ENCODE assay signal across 32 mouse cellular contexts in genomic region chr8:106452701-106453481, GRCm38 (mm10). TPM values are rescaled to one million over a fixed set of nuclear protein-coding genes. Genes with fewer than 3 reads are reported as not detected.
DNase-seq lines count a peak whose midpoint lies in the region; ATAC-seq lines count a peak whose summit lies in the region.
"Had no signal": no experiment of that assay in that cellular context is flagged by ENCODE, and none has a peak within 500 bp of the region (broad histone marks: within the 10 kb centered on the region; RNA-seq: fewer than 3 reads in every experiment).

No protein-coding gene starts in this region.

- H3K36me3 ChIP-seq in midbrain, embryonic 14.5 days (ENCODE audit: control insufficient read depth, insufficient read depth, low read length): no peaks in the 10 kb centered on the region
- H3K36me3 ChIP-seq in midbrain, embryonic 13.5 days: no peaks in the 10 kb centered on the region
- no peaks in the 10 kb centered on the region for H3K36me3 ChIP-seq in neural tube, embryonic 15.5 days
- H3K36me3 ChIP-seq: embryonic facial prominence, embryonic 15.5 days; heart, embryonic 13.5 days; hindbrain, embryonic 15.5 days; limb, embryonic 12.5 days had no signal

- H3K9ac ChIP-seq in midbrain, embryonic 14.5 days (replicated peaks; ENCODE audit: low read length): no peak overlapping the region
- no peak overlapping the region for H3K9ac ChIP-seq in midbrain, embryonic 13.5 days (replicated peaks)
- H3K9ac ChIP-seq in neural tube, embryonic 15.5 days (replicated peaks): no peak overlapping the region
- H3K9ac ChIP-seq: embryonic facial prominence, embryonic 15.5 days; heart, embryonic 13.5 days; hindbrain, embryonic 15.5 days; limb, embryonic 12.5 days; liver, postnatal 0 days had no signal

- H3K4me2 ChIP-seq in midbrain, embryonic 14.5 days (ENCODE audit: low read length): no peak overlapping the region
- H3K4me2 ChIP-seq in midbrain, embryonic 13.5 days (replicated peaks): no peak overlapping the region
- no peak overlapping the region for H3K4me2 ChIP-seq in neural tube, embryonic 15.5 days
- H3K4me2 ChIP-seq: embryonic facial prominence, embryonic 15.5 days; heart, embryonic 13.5 days; hindbrain, embryonic 15.5 days; limb, embryonic 12.5 days; liver, embryonic 11.5 days had no signal

- H3K4me1 ChIP-seq in midbrain, embryonic 14.5 days (ENCODE audit: control insufficient read depth, insufficient read depth, low read length): no peaks in the 10 kb centered on the region
- H3K4me1 ChIP-seq in midbrain, embryonic 13.5 days (replicated peaks): no peaks in the 10 kb centered on the region
- H3K4me1 ChIP-seq in neural tube, embryonic 15.5 days: peaks cover 15% of the 10 kb centered on the region
- H3K4me1 ChIP-seq: embryonic facial prominence, embryonic 15.5 days; heart, embryonic 13.5 days had no signal

- H3K27me3 ChIP-seq in midbrain, embryonic 14.5 days (ENCODE audit: control insufficient read depth, insufficient read depth, low read length): no peaks in the 10 kb centered on the region
- H3K27me3 ChIP-seq in midbrain, embryonic 13.5 days: no peaks in the 10 kb centered on the region
- H3K27me3 ChIP-seq in neural tube, embryonic 15.5 days (replicated peaks): no peaks in the 10 kb centered on the region
- H3K27me3 ChIP-seq: embryonic facial prominence, embryonic 15.5 days; heart, embryonic 13.5 days; hindbrain, embryonic 15.5 days; limb, embryonic 12.5 days had no signal

- no peak overlapping the region for H3K4me3 ChIP-seq in midbrain, embryonic 14.5 days (replicated peaks; ENCODE audit: low read depth, low read length)
- no peak overlapping the region for H3K4me3 ChIP-seq in midbrain, embryonic 13.5 days (replicated peaks)
- H3K4me3 ChIP-seq in neural tube, embryonic 15.5 days (replicated peaks): no peak overlapping the region
- H3K4me3 ChIP-seq: embryonic facial prominence, embryonic 15.5 days; heart, embryonic 13.5 days; hindbrain, embryonic 15.5 days; limb, embryonic 12.5 days had no signal

- WGBS in midbrain, embryonic 14.5 days: 73% methylated on average over 12 of the region's 12 CpGs
- 71% methylated on average over 12 of the region's 12 CpGs for WGBS in midbrain, embryonic 13.5 days
- 52% methylated on average over 12 of the region's 12 CpGs for WGBS in neural tube, embryonic 15.5 days

- peak; percentile 70 to 83 for DNase-seq in adrenal gland, adult (ENCODE audit: inconsistent age in 2 of 2, low spot score in 1 of 2)
- no peak for DNase-seq in adrenal gland, postnatal 4 days (ENCODE audit: low spot score in 2 of 2)
- DNase-seq in midbrain, embryonic 14.5 days: peak; percentile 26
- DNase-seq in adrenal gland, adult 8-10 months: peak; percentile 55
- no peak for DNase-seq in spleen, postnatal 14 days (ENCODE audit: low spot score in 2 of 2)
- DNase-seq: cerebellum, adult 18-20 months; cerebellum, postnatal 25 days; gastrocnemius, postnatal 10 days; heart, adult 18-20 months; heart, postnatal 36 days; kidney, postnatal 36 days; liver, postnatal 0 days; retina, postnatal 1 day; right cerebral cortex, postnatal 25 days; spleen, adult 18-20 months; thymus, postnatal 25 days had no signal

- H3K9me3 ChIP-seq in midbrain, embryonic 14.5 days (ENCODE audit: control insufficient read depth, low read length): 0 out of 2 replicates have a peak, but pooled peaks cover 5% of the 10 kb centered on the region
- H3K9me3 ChIP-seq in midbrain, embryonic 13.5 days: no peaks in the 10 kb centered on the region
- no peaks in the 10 kb centered on the region for H3K9me3 ChIP-seq in neural tube, embryonic 15.5 days (replicated peaks)
- H3K9me3 ChIP-seq: embryonic facial prominence, embryonic 15.5 days; heart, embryonic 13.5 days; hindbrain, embryonic 15.5 days; limb, embryonic 12.5 days had no signal

- no peak overlapping the region for H3K27ac ChIP-seq in midbrain, embryonic 14.5 days (replicated peaks; ENCODE audit: low read depth, low read length)
- no peak overlapping the region for H3K27ac ChIP-seq in midbrain, embryonic 13.5 days
- 0 out of 2 replicates have a peak overlapping the region, but pooled peaks have one; percentile 28 for H3K27ac ChIP-seq in neural tube, embryonic 15.5 days (replicated peaks)
- H3K27ac ChIP-seq: embryonic facial prominence, embryonic 15.5 days; heart, embryonic 13.5 days; hindbrain, embryonic 15.5 days; limb, embryonic 12.5 days; macrophage had no signal

- ATAC-seq in midbrain, embryonic 14.5 days (ENCODE audit: low FRiP score, low TSS enrichment): no peak
- no peak for ATAC-seq in midbrain, embryonic 13.5 days
- ATAC-seq in neural tube, embryonic 15.5 days (ENCODE audit: low FRiP score): 0 out of 2 replicates have a peak, but pooled peaks have one; percentile 59
- ATAC-seq: forebrain, embryonic 14.5 days; intestine, embryonic 16.5 days; liver, postnatal 0 days; lung, postnatal 0 days had no signal

RNA-seq across cellular contexts. Expression of gene Zfp90, which starts 37.8 kb away (rescaled TPM):
- total RNA-seq in adrenal gland, postnatal 4 days (2021): 10 to 100 TPM; 19.0 to 19.4 TPM
- 47.2 and 50.7 TPM in 2 replicates for polyA plus RNA-seq in midbrain, embryonic 14.5 days (2014; fragmentation: Nextera tagmentation; extraction: Ambion mirVana)
- 44.4 and 46.9 TPM in 2 replicates for polyA plus RNA-seq in midbrain, embryonic 13.5 days (2015; fragmentation: Nextera tagmentation; extraction: Ambion mirVana)
- 10 to 100 TPM in 2 of 4 experiments, 1 to 10 TPM in 2; 6.4 to 12.4 (median 8.9) TPM for total RNA-seq in adrenal gland, adult 8-10 months (2022)
- polyA plus RNA-seq in neural tube, embryonic 15.5 days (2015; fragmentation: Nextera tagmentation; extraction: Ambion mirVana): 34.2 and 39.3 TPM in 2 replicates

RNA-seq across cellular contexts. Expression of gene 6030452D12Rik, which starts 47.4 kb away (rescaled TPM):
- total RNA-seq in adrenal gland, postnatal 4 days (2021): not detected
- polyA plus RNA-seq in midbrain, embryonic 14.5 days (2014; fragmentation: Nextera tagmentation; extraction: Ambion mirVana): not detected in 2 replicates
- not detected in 2 replicates for polyA plus RNA-seq in midbrain, embryonic 13.5 days (2015; fragmentation: Nextera tagmentation; extraction: Ambion mirVana)
- total RNA-seq in adrenal gland, adult 8-10 months (2022): not detected
- not detected in 2 replicates for polyA plus RNA-seq in neural tube, embryonic 15.5 days (2015; fragmentation: Nextera tagmentation; extraction: Ambion mirVana)
- total RNA-seq: gastrocnemius, postnatal 10 days; heart, adult 18-20 months; heart, postnatal 36 days; left cerebral cortex, postnatal 14 days; monocyte, adult 5-6 weeks had no signal
- polyA plus RNA-seq: embryonic facial prominence, embryonic 15.5 days; forebrain, embryonic 14.5 days; frontal cortex, adult 2 months; heart, embryonic 13.5 days; hindbrain, embryonic 15.5 days; intestine, embryonic 16.5 days; kidney, embryonic 14.5 days; limb, embryonic 12.5 days; liver, embryonic 11.5 days; liver, postnatal 0 days; lung, postnatal 0 days; macrophage; neural tube, embryonic 11.5 days had no signal

RNA-seq across cellular contexts. Expression of gene Cdh3, which starts 57.8 kb away (rescaled TPM):
- 1 to 10 TPM; 2.0 to 5.4 TPM for total RNA-seq in adrenal gland, postnatal 4 days (2021)
- 0.22 and 0.23 TPM in 2 replicates for polyA plus RNA-seq in midbrain, embryonic 14.5 days (2014; fragmentation: Nextera tagmentation; extraction: Ambion mirVana)
- polyA plus RNA-seq in midbrain, embryonic 13.5 days (2015; fragmentation: Nextera tagmentation; extraction: Ambion mirVana): 0.28 and 0.46 TPM in 2 replicates
- total RNA-seq in adrenal gland, adult 8-10 months (2022): under 1 TPM; 0.35 to 0.81 (median 0.55) TPM
- polyA plus RNA-seq in neural tube, embryonic 15.5 days (2015; fragmentation: Nextera tagmentation; extraction: Ambion mirVana): 8.5 and 13.7 TPM in 2 replicates
- total RNA-seq: monocyte, adult 5-6 weeks had no signal
- polyA plus RNA-seq: macrophage had no signal

Comparison
In these comparisons a context has a peak if more than half of its experiments do, and no peak if none do; other contexts are left out.
1. DNase-seq: peak in adrenal gland, adult (2 of 2), midbrain, embryonic 14.5 days (single experiment) and adrenal gland, adult 8-10 months (single experiment); none in adrenal gland, postnatal 4 days (0 of 2) and spleen, postnatal 14 days (0 of 2).